Mouse (Mus musculus) midbrain, embryonic 15.5 days (tissue): ENCODE data around the gene Yme1l1. TPM values are rescaled to one million over a fixed set of nuclear protein-coding genes. Genes with fewer than 3 reads are reported as not detected.

Experiments
- ATAC-seq: fragments of 200-750 bp; cut with Nextera tagmentation; replicated peaks from 2 replicates; pipeline ENCODE4 v1.8.0; 2017; ENCODE audit warnings: moderate TSS enrichment
- H3K27ac ChIP-seq: fragments of 300-500 bp; sonication (generic); 2 replicates; pipeline ENCODE4 v1.5.1; 2015; ENCODE audit warnings: mild to moderate bottlenecking, inconsistent platforms
- H3K27me3 ChIP-seq: fragments of 300-500 bp; sonication (generic); replicated peaks from 2 replicates; pipeline ENCODE4 v1.6.1; 2015; ENCODE audit warnings: inconsistent platforms
- H3K36me3 ChIP-seq: fragments of 300-500 bp; sonication (generic); replicated peaks from 2 replicates; pipeline ENCODE4 v1.6.1; 2015; ENCODE audit warnings: inconsistent platforms
- H3K4me1 ChIP-seq: fragments of 300-500 bp; sonication (generic); 2 replicates; pipeline ENCODE4 v1.6.1; 2015; ENCODE audit warnings: inconsistent platforms
- H3K4me2 ChIP-seq: fragments of 300-500 bp; sonication (generic); 2 replicates; pipeline ENCODE4 v1.6.1; 2015; ENCODE audit warnings: inconsistent platforms, mild to moderate bottlenecking, moderate library complexity
- H3K4me3 ChIP-seq: fragments of 300-500 bp; sonication (generic); 2 replicates; pipeline ENCODE4 v1.5.1; 2015; ENCODE audit warnings: mild to moderate bottlenecking, inconsistent platforms
- H3K9ac ChIP-seq: fragments of 300-500 bp; sonication (generic); 2 replicates; pipeline ENCODE4 v1.6.1; 2015; ENCODE audit warnings: mild to moderate bottlenecking, inconsistent platforms
- H3K9me3 ChIP-seq: fragments of 300-500 bp; sonication (generic); 2 replicates; pipeline ENCODE4 v1.6.1; 2016; ENCODE audit warnings: inconsistent platforms
- WGBS: fragments of 180-500 bp; shearing (Covaris S2); methylation state at CpG from one replicate; pipeline ENCODE4 v1.1.7; 2015; ENCODE audit warnings: mixed read lengths; 5-methylcytosine and 5-hydroxymethylcytosine counted together
- polyA plus RNA-seq: library from polyadenylated mRNA; unstranded; fragments of >200 nt; fragmentation: Nextera tagmentation; extraction: Ambion mirVana; gene quantifications from 2 replicates; pipeline ENCODE4 v1.2.1, GENCODE M21; 2015

Yme1l1 gene
- polyA plus RNA-seq, 1 experiment from 2014 or later = 64.6 TPM

DNA sequence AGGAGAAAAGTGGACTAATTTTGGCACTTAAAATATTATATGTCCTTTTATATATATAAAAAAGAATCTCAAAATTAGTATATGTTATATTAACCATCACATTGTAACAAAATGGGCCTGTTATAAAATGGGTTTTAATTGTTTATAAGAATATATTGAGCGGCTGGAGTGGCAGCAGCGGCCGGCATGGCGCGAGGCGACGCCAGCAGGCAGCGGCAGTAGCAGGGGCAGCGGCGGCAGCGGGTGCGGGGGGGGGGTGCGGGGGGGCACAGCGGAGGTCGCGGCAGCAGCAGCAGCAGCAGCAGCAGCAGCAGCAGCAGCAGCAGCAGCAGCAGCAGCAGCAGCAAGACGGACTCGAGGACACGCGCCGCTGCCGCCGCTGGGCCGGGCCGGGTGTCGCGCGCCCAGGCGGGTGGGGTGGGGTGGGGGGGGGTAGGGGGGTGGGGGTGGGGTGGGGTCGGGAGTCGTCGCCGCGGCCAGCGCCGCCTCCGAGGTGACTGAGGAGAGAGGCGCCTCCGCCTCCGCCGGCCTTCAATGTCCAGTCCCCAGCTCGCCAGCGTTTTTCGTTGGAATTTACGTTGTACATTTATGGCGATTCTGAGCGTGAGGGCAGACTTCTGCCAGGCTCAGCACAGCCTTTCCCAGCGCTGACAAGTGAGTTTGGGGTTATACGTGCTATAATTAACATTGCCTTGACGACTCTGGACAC, 78.0 kb downstream of the Yme1l1 start:
- peak; percentile 91 for ATAC-seq
- 0 out of 2 replicates have a peak overlapping the region, but pooled peaks have one; percentile 24 for H3K27ac ChIP-seq
- under 1% methylated on average over 32 of the region's 50 CpGs for WGBS
- no peaks in the 10 kb centered on the region for H3K36me3 ChIP-seq
- H3K9me3 ChIP-seq = no peaks in the 10 kb centered on the region
- H3K4me3 ChIP-seq = peak overlapping the region; percentile 47
- H3K4me2 ChIP-seq = peak overlapping the region; percentile 54
- H3K9ac ChIP-seq = peak overlapping the region; percentile 42
- no peaks in the 10 kb centered on the region for H3K27me3 ChIP-seq
- no peaks in the 10 kb centered on the region for H3K4me1 ChIP-seq

Other genes with a start within 250 kb of the Yme1l1 start
- 63.1 and 63.6 TPM in 2 replicates for gene Abi1, start 116.1 kb upstream of the Yme1l1 start, polyA plus RNA-seq
- 76.1 and 85.8 TPM in 2 replicates for gene Acbd5, start 88.2 kb upstream of the Yme1l1 start, polyA plus RNA-seq
- gene Mastl, start 345 bp upstream of the Yme1l1 start, polyA plus RNA-seq = 1.9 and 2.0 TPM in 2 replicates
- 0.09 and 0.18 TPM in 2 replicates for gene 4931423N10Rik, start 51.1 kb downstream of the Yme1l1 start, polyA plus RNA-seq
- gene Nxph2, start 164.9 kb downstream of the Yme1l1 start, polyA plus RNA-seq = 0.52 and 0.61 TPM in 2 replicates